Mouse (Mus musculus) E14TG2a.4 (cell line): ENCODE results near the gene 9530077C05Rik.
"Not testable (repeated sequence)": the region's sequence is repeated elsewhere in the genome, so short reads cannot be mapped to it uniquely, and the experiment has no call there.

Experiments used
- CTCF ChIP-seq: conservative IDR thresholded peaks from 2 replicates; pipeline ENCODE4 v1.5.1; 2014; ENCODE audit warnings: low read length
- POU5F1 ChIP-seq: IDR thresholded peaks from 2 replicates; pipeline ENCODE4 v1.6.1; 2014; ENCODE audit warnings: low read length, borderline replicate concordance

DNA sequence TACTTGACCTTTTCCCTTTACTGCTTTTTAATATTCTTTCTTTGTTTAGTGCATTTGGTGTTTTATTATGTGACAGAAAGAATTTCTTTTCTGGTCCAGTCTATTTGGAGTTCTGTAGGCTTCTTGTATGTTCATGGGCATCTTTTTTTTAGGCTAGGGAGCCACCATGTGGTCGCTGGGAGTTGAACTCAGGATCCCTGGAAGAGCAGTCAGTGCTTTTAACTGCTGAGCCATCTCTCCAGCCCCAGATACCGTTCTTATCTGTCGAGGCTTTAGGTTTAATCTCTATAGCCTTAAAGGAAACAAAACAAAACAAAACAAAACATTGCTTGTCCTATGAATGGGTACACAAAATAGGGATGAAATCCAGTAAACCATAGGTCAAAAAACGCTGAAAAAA lies 3.0 kb upstream of the 9530077C05Rik start:
- TF ChIP-seq CTCF, POU5F1: not testable (repeated sequence)
